Mouse (Mus musculus): Measurements from ENCODE around the gene Selenoh. TPM values are rescaled to one million over a fixed set of nuclear protein-coding genes. Genes with fewer than 3 reads are reported as not detected.

Gene Selenoh
- total RNA-seq, 2 experiments from 2014 or later = 22.7 to 29.2 TPM

DNA sequence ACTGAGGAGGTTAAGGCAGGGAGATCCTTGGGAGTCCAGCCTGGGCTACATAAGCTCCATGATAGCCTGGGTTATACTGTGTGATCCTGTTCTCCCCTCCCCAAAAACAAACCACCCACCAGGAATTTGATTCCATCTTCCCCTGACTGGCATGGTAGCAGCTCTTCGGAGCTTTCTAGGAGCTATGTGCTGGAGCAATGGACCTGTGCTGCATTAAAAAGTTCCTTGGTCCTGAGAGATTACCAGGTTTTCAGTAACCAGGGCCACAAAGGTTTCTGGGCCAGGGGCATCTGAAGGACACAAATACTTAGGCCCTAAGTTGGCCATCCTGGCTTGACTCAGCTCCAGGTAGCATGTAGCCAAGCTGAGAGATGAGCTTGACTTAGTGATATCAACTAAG, 38.6 kb downstream of the Selenoh start:
- DNase-seq = no peak

DNA sequence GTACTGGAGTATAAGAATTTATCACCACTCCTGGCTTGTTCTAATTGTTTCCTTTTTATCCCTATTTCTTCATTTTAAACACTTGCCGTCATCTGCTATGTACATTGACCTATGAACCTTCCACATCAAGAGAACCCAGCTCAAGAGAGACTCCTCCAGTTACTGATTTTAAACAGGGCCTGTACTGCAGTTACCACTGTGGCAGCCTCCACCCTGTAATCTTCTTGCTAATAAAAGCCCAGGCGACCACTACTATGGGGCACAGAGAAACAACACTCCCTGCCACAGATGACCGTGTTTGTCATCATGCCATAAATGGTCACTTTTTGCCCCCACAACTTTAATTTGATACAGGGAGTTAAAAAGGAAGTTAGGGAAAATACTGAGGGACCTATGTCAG, 43.5 kb downstream of the Selenoh start:
- DNase-seq = no peak

DNA sequence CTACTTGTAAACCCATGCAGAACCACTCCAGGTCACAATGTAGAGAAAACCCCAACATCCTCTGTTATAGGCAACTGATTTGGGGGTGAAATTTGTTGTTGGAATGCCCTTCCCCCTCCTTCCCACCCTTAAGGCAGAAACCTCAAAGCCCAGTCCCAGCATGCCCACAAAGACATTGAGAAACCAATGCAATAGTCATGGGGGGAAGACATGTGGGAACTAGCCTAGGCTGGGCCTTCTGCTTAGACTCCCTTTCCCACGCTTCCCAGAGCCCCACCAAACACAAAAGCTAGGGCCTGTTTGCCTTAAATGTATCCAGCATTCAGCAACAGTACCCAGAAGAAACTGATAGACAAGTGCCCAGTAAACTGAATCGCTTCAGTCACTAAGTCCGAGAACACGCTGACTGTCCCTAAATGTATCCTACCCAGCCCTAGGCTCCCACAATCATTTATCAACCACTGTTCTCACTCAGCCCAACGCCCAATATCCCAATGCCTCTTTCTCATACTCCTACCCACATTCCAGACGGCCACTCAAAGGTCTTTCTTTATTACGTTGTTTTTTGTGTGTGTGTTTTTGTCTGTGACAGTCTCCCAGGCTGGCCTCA, 44.1 kb downstream of the Selenoh start:
- DNase-seq = no peak

DNA sequence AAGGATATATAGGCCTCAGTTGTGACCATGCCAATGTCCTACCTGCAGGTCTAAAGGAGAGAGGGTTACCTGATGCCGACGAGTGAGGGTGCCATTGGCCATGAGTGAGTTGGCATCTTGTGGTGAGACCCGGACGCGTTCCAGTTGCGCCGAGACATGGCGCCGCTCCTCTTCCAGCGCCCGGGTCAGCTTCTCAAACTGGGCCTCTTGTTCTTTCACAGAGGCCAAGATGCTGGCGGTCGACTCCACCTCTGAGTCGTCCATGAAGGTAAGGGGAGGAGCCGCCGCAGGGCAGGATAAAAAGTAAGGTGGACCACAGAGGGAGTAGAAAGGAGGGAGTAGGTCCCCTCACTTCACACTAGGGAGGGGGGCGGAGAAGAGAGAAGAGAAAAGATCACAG, 46.4 kb downstream of the Selenoh start:
- DNase-seq = no peak

DNA sequence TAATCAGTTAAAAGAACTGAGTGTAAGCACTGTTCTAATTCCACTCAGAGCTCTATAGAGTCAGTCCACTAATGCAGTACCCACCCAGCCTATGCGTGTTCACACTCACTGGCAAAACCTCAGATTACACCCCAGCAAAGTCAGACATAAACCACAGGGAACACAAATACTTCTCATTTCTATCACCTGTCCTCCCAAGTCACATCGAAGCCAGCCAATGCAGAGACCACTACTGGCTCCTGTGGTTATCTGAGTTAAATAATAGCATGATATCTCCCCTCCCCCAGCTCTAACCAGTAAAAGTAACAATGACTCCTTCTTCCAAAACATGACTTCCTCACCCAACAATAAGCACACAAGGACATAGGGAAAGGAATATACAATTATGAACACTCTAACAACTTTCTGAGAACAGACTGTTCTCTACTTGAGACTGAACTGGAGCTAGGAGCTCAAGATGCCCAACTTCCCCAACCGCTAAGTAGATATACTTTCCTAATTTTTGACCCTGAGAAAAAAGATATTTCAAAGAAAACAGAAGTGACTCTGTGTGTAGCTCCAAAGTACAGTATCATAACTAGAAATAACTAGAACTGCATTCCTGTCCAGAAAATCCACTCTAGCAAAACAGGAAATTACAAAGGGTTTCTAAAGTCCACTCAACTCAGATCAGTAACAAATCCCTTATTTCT, 47.0 kb downstream of the Selenoh start:
- DNase-seq = no peak

DNA sequence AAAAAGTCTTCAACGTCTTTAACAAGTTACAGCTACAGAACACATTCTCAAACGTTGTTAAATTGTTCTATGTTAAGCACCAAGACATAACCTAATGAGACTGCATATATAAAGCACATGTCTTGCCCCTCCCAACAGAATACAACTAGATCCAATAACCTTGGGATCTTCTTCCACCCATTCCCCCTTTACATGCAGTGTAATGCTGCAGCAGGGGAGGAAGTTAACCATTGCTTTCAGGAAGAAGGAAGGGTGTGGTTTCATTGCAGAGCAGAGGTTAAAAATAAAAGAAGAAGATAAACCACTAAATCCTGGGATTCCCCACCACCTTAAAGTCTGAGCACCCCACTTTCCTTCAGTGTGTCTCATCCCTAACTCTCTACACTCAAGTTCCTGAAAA, 47.9 kb downstream of the Selenoh start:
- no peak for DNase-seq

DNA sequence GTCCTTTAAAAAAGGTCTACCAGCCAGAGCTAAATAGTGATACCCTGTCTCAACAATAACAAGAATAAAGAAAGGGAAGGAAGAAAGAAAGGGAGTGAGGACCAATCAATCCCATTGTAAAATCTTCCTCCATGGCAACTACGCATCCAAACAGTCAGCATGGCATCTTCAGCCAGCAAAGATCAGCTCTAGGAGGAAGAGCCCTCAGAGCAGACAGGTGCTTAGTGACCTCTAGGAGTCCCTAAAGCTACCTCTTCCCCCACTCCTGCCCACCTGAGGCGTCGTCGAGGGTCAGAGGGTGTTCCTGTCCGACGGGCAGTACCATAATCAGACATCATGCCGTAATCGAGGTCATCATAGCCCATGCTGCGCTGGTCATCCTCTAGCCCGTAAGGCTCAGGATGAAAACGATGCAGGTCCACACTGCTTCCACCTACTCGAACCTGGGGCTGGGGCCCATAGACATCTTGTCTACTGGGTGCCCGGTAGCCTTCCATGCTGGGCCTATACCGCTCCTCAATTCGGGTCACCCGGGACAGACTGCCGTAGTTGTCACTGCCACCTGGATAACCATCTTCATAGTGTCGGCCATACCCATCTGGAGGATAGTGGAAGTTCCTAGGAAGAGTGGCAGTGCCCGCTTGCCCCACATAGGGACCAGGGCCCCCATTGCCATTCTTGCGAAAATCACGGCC, 50.8 kb downstream of the Selenoh start:
- no peak for DNase-seq

Other genes with a start within 250 kb of the Selenoh start
- gene Calcrl, start 245.4 kb downstream of the Selenoh start, total RNA-seq (2021) = 10 to 100 TPM; 25.3 to 27.4 TPM
- 10 to 100 TPM; 48.7 to 70.1 TPM for gene Tfpi, start 194.0 kb downstream of the Selenoh start, total RNA-seq (2021)
- gene Ctnnd1, start 20.0 kb downstream of the Selenoh start, total RNA-seq (2021) = 10 to 100 TPM; 53.6 to 63.9 TPM
- not detected for gene Btbd18, start 11.7 kb downstream of the Selenoh start, total RNA-seq (2021)
- 10 to 100 TPM in 1 of 2 experiments, 1 to 10 TPM in 1; 5.4 to 10.0 TPM for gene Gm28635, start 7.3 kb upstream of the Selenoh start, total RNA-seq (2021)
- gene Med19, start 7.6 kb upstream of the Selenoh start, total RNA-seq (2021) = 10 to 100 TPM; 14.7 to 15.2 TPM
- 100 to 1,000 TPM; 114 to 150 TPM for gene Tmx2, start 8.4 kb upstream of the Selenoh start, total RNA-seq (2021)
- 10 to 100 TPM; 63.2 to 64.3 TPM for gene Zdhhc5, start 44.4 kb upstream of the Selenoh start, total RNA-seq (2021)
- gene Clp1, start 56.6 kb upstream of the Selenoh start, total RNA-seq (2021) = 1 to 10 TPM; 4.3 to 4.4 TPM
- under 1 TPM; 0.20 to 0.23 TPM for gene Ypel4, start 63.3 kb upstream of the Selenoh start, total RNA-seq (2021)
- 1 to 10 TPM in 1 of 2 experiments, under 1 TPM in 1; 0.98 to 1.7 TPM for gene Gm19426, start 72.9 kb upstream of the Selenoh start, total RNA-seq (2021)
- gene Serping1, start 104.7 kb upstream of the Selenoh start, total RNA-seq (2021) = 10 to 100 TPM; 64.0 to 71.6 TPM
- gene Ube2l6, start 128.1 kb upstream of the Selenoh start, total RNA-seq (2021) = 10 to 100 TPM; 30.0 to 33.2 TPM
- gene Smtnl1, start 151.9 kb upstream of the Selenoh start, total RNA-seq (2021) = not detected
- 100 to 1,000 TPM; 109 to 146 TPM for gene Timm10, start 156.2 kb upstream of the Selenoh start, total RNA-seq (2021)
- 1 to 10 TPM; 2.6 to 3.3 TPM for gene Slc43a1, start 168.1 kb upstream of the Selenoh start, total RNA-seq (2021)
- gene Rtn4rl2, start 215.9 kb upstream of the Selenoh start, total RNA-seq (2021) = 1 to 10 TPM; 3.0 to 3.5 TPM